Mouse (Mus musculus) heart, embryonic 11.5 days (tissue): ENCODE data around the gene 9030025P20Rik. TPM values are rescaled to one million over a fixed set of nuclear protein-coding genes. Genes with fewer than 3 reads are reported as not detected.
"Not testable (repeated sequence)": the region's sequence is repeated elsewhere in the genome, so short reads cannot be mapped to it uniquely, and the experiment has no call there.

Experiments used
- ATAC-seq: fragments of 200-750 bp; cut with Nextera tagmentation; replicated peaks from 2 replicates; pipeline ENCODE4 v1.8.0; 2017; ENCODE audit warnings: moderate library complexity; ENCODE audit not compliant: insufficient number of reproducible peaks, low FRiP score, low TSS enrichment
- H3K27ac ChIP-seq: fragments of 300-500 bp; sonication (generic); 2 replicates; pipeline ENCODE4 v1.5.1; 2014; ENCODE audit warnings: mild to moderate bottlenecking, low read depth, low read length
- H3K27me3 ChIP-seq: fragments of 300-500 bp; sonication (generic); 2 replicates; pipeline ENCODE4 v1.6.1; 2014; ENCODE audit warnings: mild to moderate bottlenecking, low read length, mixed read lengths; ENCODE audit not compliant: control insufficient read depth, insufficient read depth
- H3K36me3 ChIP-seq: fragments of 300-500 bp; sonication (generic); 2 replicates; pipeline ENCODE4 v1.6.1; 2014; ENCODE audit warnings: mild to moderate bottlenecking, low read length, moderate library complexity, mixed read lengths; ENCODE audit not compliant: control insufficient read depth, insufficient read depth
- H3K4me1 ChIP-seq: fragments of 300-500 bp; sonication (generic); 2 replicates; pipeline ENCODE4 v1.6.1; 2014; ENCODE audit warnings: low read length; ENCODE audit not compliant: control insufficient read depth, insufficient read depth
- H3K4me2 ChIP-seq: fragments of 300-500 bp; sonication (generic); 2 replicates; pipeline ENCODE4 v1.6.1; 2014; ENCODE audit warnings: mild to moderate bottlenecking, moderate library complexity
- H3K4me3 ChIP-seq: fragments of 300-500 bp; sonication (generic); 2 replicates; pipeline ENCODE4 v1.5.1; 2014; ENCODE audit warnings: low read depth, low read length
- H3K9ac ChIP-seq: fragments of 300-500 bp; sonication (generic); 2 replicates; pipeline ENCODE4 v1.6.1; 2014; ENCODE audit warnings: mild to moderate bottlenecking, low read depth, low read length, moderate library complexity
- H3K9me3 ChIP-seq: fragments of 300-500 bp; sonication (generic); replicated peaks from 2 replicates; pipeline ENCODE4 v1.6.1; 2016; ENCODE audit warnings: low read length; ENCODE audit not compliant: control insufficient read depth
- WGBS: fragments of 180-500 bp; shearing (Covaris S2); extraction: QIAGEN DNeasy Blood & Tissue Kit; methylation state at CpG from one replicate; pipeline ENCODE4 v1.1.7; 2014; ENCODE audit not compliant: insufficient replicate concordance; 5-methylcytosine and 5-hydroxymethylcytosine counted together
- polyA plus RNA-seq: library from polyadenylated mRNA; unstranded; fragments of >200 nt; fragmentation: Nextera tagmentation; extraction: Ambion mirVana; gene quantifications from 2 replicates; pipeline ENCODE4 v1.2.1, GENCODE M21; 2014

Gene 9030025P20Rik
- polyA plus RNA-seq, 1 experiment from 2014 or later, result 6.6 TPM

- ATAC-seq, result peak; percentile 88
- not testable (repeated sequence) for H3K27ac ChIP-seq, H3K27me3 ChIP-seq, H3K4me2 ChIP-seq, H3K4me3 ChIP-seq, H3K4me1 ChIP-seq, H3K36me3 ChIP-seq, H3K9me3 ChIP-seq, H3K9ac ChIP-seq
- WGBS, result no CpG with 5 or more reads among the region's 44 CpGs
These were observed 16.6 kb upstream of the 9030025P20Rik start for GRCm38 (mm10) chr17:14961557-14962154.

DNA sequence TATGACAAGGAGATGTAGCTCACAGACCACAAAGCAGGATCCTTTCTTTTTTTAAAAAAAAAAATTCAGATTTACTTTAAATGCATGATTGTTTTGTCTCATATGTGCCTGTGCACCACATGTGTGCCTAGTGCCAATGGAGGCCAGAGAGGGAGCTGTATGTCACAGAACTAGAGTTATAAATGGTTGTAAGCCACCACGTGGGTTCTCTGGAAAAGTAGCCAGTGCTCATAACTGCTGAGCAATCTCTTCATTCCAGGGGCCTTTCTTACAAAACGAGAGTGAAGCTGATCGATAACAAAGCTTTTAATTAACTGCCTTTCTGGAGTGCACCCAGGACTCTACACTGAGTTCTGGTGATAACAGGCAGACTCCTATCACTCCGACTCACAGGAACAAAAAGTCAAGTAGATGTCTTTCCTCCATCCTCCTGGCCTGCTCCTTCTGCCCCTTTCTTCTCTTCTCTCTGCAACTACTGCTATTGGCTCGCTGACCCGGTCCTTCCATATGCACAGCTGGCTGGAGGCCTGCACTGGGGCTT lies 9.8 kb upstream of the 9030025P20Rik start:
- WGBS, result no CpG with 5 or more reads among the region's 6 CpGs

GRCm38 (mm10) chr17:14977718-14978361 lies 428 bp upstream of the 9030025P20Rik start:
- not testable (repeated sequence) for H3K27ac ChIP-seq, H3K4me1 ChIP-seq, H3K4me2 ChIP-seq, H3K27me3 ChIP-seq, H3K9ac ChIP-seq, H3K4me3 ChIP-seq, H3K9me3 ChIP-seq, H3K36me3 ChIP-seq
- peak; percentile 2; the same call in 1 of the 2 replicates for ATAC-seq
- WGBS, result 6% methylated on average over 4 of the region's 7 CpGs

More for the DNA sequence above, 9.8 kb upstream of the 9030025P20Rik start:
- H3K9me3 ChIP-seq, H3K4me2 ChIP-seq, ATAC-seq, H3K4me1 ChIP-seq, H3K4me3 ChIP-seq, H3K27me3 ChIP-seq, H3K27ac ChIP-seq, H3K9ac ChIP-seq, H3K36me3 ChIP-seq: not testable (repeated sequence)

DNA sequence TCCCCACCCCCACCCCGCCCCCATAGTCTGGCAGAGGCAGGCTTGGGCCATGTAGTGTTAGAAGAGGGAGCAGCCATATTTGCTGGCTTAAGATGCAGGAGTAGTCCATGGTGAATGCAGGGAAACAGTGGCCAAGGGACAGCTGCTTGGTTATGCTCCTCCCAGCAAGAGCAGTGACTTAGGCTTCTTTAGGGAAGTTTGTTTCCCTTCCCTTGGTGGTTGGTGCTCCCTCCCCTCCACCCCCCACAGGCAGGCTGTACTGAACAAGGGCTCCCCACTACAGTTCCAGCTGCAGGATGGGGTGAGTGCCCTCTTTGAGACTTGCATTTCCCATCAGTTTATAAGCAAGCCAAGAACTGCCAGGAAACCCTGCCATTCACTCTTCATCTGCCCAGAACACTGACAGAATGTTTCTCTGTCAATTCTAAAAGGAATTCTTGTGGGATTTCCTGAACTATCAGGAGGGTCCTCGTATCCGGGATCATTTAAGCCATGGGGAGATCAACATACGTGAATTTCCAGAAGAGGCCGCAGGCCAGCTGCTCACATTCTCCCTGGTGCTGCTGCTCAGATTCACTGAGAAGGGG lies 11.9 kb downstream of the 9030025P20Rik start:
- ATAC-seq, H3K4me3 ChIP-seq, H3K27ac ChIP-seq, H3K36me3 ChIP-seq, H3K9ac ChIP-seq, H3K27me3 ChIP-seq, H3K4me1 ChIP-seq, H3K9me3 ChIP-seq, H3K4me2 ChIP-seq: not testable (repeated sequence)
- 80% methylated on average over 4 of the region's 5 CpGs for WGBS

DNA sequence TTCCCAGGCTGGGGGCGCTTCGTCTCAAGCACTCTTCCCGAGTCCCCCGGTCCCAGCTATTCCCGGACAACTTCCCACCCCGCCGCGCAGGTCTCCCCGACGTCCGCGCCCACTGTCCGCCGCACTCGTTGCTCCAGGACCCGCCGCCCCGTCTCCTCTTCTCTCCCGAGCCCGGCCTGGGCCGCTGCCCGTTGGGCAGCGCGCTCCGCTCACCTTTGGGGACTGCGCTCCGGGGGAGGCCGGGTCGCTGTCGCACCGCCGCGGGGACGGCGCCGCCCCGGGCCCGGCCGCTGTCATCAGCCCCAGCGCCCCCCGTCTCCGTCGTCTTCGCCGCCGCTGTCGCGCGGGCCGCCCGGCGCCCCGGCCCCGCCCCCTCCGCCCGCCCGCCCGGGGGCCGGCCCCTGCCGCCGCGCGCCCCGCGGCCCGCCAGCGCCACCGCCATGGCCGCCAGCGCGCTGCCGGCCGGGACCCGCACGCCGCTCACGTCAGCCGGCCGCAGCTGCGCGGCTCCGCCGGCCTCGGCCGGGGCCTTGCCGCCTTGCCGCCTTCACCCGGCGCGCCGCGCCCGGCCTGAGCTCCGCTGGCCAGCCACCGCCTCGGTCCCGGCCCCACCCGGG lies 14.4 kb downstream of the 9030025P20Rik start:
- H3K4me1 ChIP-seq, H3K4me3 ChIP-seq, H3K36me3 ChIP-seq, H3K9ac ChIP-seq, H3K27me3 ChIP-seq, H3K9me3 ChIP-seq, H3K27ac ChIP-seq, H3K4me2 ChIP-seq: not testable (repeated sequence)
- ATAC-seq, result peak; percentile 84
- WGBS, result no CpG with 5 or more reads among the region's 98 CpGs

GRCm38 (mm10) chr17:14993139-14993832 lies 15.0 kb downstream of the 9030025P20Rik start:
- H3K4me1 ChIP-seq, H3K27ac ChIP-seq, H3K9ac ChIP-seq, H3K4me2 ChIP-seq, H3K9me3 ChIP-seq, H3K27me3 ChIP-seq, H3K36me3 ChIP-seq, H3K4me3 ChIP-seq: not testable (repeated sequence)
- WGBS, result no CpG with 5 or more reads among the region's 47 CpGs
- ATAC-seq, result peak; percentile 78

DNA sequence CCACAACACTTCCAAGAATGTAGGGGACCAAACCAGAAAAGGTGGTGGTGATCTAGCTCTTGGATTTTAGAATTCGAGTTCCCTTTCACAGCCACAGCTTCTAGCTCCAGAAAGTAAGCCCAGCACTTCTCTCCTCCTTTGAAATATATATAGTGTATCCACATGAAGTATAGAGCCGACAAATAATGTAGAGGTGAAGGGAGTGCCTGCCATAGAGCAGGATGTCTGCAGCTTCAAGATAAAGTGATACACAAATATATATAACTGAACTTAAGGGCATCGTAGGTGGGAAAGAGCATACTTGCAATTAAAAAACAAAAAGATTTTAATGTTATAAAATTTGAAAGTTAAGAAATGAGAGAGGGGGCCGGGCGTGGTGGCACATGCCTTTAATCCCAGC lies 15.9 kb downstream of the 9030025P20Rik start:
- H3K9me3 ChIP-seq, ATAC-seq: not testable (repeated sequence)
- WGBS, result no CpG with 5 or more reads among the region's 5 CpGs

GRCm38 (mm10) chr17:15000047-15000446 lies 21.8 kb downstream of the 9030025P20Rik start:
- WGBS, result no CpG with 5 or more reads among the region's 4 CpGs
- H3K36me3 ChIP-seq, H3K4me3 ChIP-seq, H3K9ac ChIP-seq, H3K4me2 ChIP-seq, ATAC-seq, H3K4me1 ChIP-seq, H3K9me3 ChIP-seq, H3K27me3 ChIP-seq, H3K27ac ChIP-seq: not testable (repeated sequence)

More for the DNA sequence above, 15.9 kb downstream of the 9030025P20Rik start:
- not testable (repeated sequence) for H3K4me3 ChIP-seq, H3K27me3 ChIP-seq, H3K36me3 ChIP-seq, H3K27ac ChIP-seq, H3K4me1 ChIP-seq, H3K4me2 ChIP-seq, H3K9ac ChIP-seq
